In genomic region chr2:114797291-114797650, GRCm38 (mm10) we compare ENCODE assay signal across 15 mouse cellular contexts.
DNase-seq lines count a peak whose midpoint lies in the region; ATAC-seq lines count a peak whose summit lies in the region.
"Had no signal": no experiment of that assay in that cellular context is flagged by ENCODE, and none has a peak within 500 bp of the region (broad histone marks: within the 10 kb centered on the region; RNA-seq: fewer than 3 reads in every experiment).

No protein-coding gene starts in this region.

- H3K36me3 ChIP-seq in forebrain, embryonic 15.5 days: no peaks in the 10 kb centered on the region
- no peaks in the 10 kb centered on the region for H3K36me3 ChIP-seq in forebrain, embryonic 12.5 days (replicated peaks)
- no peaks in the 10 kb centered on the region for H3K36me3 ChIP-seq in hindbrain, embryonic 12.5 days
- H3K36me3 ChIP-seq: G1E; liver, embryonic 13.5 days had no signal

- WGBS in forebrain, embryonic 15.5 days: 22% methylated on average over 1 of the region's 1 CpGs
- WGBS in forebrain, embryonic 12.5 days: 27% methylated on average over 1 of the region's 1 CpGs
- 30% methylated on average over 1 of the region's 1 CpGs for WGBS in hindbrain, embryonic 12.5 days

- H3K4me3 ChIP-seq in forebrain, embryonic 15.5 days: no peak overlapping the region
- no peak overlapping the region for H3K4me3 ChIP-seq in forebrain, embryonic 12.5 days (replicated peaks)
- no peak overlapping the region for H3K4me3 ChIP-seq in hindbrain, embryonic 12.5 days
- H3K4me3 ChIP-seq: liver, embryonic 13.5 days had no signal

- H3K27me3 ChIP-seq in forebrain, embryonic 15.5 days: no peaks in the 10 kb centered on the region
- H3K27me3 ChIP-seq in forebrain, embryonic 12.5 days: no peaks in the 10 kb centered on the region
- H3K27me3 ChIP-seq in hindbrain, embryonic 12.5 days: no peaks in the 10 kb centered on the region
- H3K27me3 ChIP-seq: liver, embryonic 13.5 days had no signal

- no peaks in the 10 kb centered on the region for H3K9me3 ChIP-seq in forebrain, embryonic 15.5 days
- no peaks in the 10 kb centered on the region for H3K9me3 ChIP-seq in forebrain, embryonic 12.5 days
- no peaks in the 10 kb centered on the region for H3K9me3 ChIP-seq in hindbrain, embryonic 12.5 days (replicated peaks)
- H3K9me3 ChIP-seq: G1E; liver, embryonic 13.5 days had no signal

- H3K9ac ChIP-seq in forebrain, embryonic 15.5 days (replicated peaks): no peak overlapping the region
- no peak overlapping the region for H3K9ac ChIP-seq in forebrain, embryonic 12.5 days
- H3K9ac ChIP-seq in hindbrain, embryonic 12.5 days: no peak overlapping the region
- H3K9ac ChIP-seq: liver, embryonic 13.5 days had no signal

- H3K4me2 ChIP-seq in forebrain, embryonic 15.5 days (replicated peaks): no peak overlapping the region
- H3K4me2 ChIP-seq in forebrain, embryonic 12.5 days: no peak overlapping the region
- no peak overlapping the region for H3K4me2 ChIP-seq in hindbrain, embryonic 12.5 days (replicated peaks)
- H3K4me2 ChIP-seq: liver, embryonic 13.5 days had no signal

- peak overlapping the region; percentile 44 for H3K27ac ChIP-seq in forebrain, embryonic 15.5 days (replicated peaks)
- no peak overlapping the region for H3K27ac ChIP-seq in forebrain, embryonic 12.5 days
- H3K27ac ChIP-seq in hindbrain, embryonic 12.5 days: no peak overlapping the region
- H3K27ac ChIP-seq: liver, embryonic 13.5 days; macrophage had no signal

- 0 out of 2 replicates have a peak, but pooled peaks cover 13% of the 10 kb centered on the region for H3K4me1 ChIP-seq in forebrain, embryonic 15.5 days
- H3K4me1 ChIP-seq in forebrain, embryonic 12.5 days: no peaks in the 10 kb centered on the region
- H3K4me1 ChIP-seq in hindbrain, embryonic 12.5 days: 0 out of 2 replicates have a peak, but pooled peaks cover 3% of the 10 kb centered on the region
- H3K4me1 ChIP-seq: liver, embryonic 13.5 days had no signal

- peak; percentile 31 to 56 for DNase-seq in right cerebral cortex, adult 2 months (ENCODE audit: low spot score in 2 of 2)
- DNase-seq in right cerebral cortex, postnatal 14 days: no peak
- peak; percentile 10 to 22 for DNase-seq in layer of hippocampus, postnatal 10 days (ENCODE audit: low spot score in 2 of 2)
- peak; percentile 77 for DNase-seq in telencephalon, adult 2 months (ENCODE audit: low read depth, low spot score)
- DNase-seq in thymus, postnatal 10 days (ENCODE audit: low spot score in 2 of 2): no peak
- DNase-seq: B cell, adult 2 months; cerebellum, postnatal 36 days; kidney, adult 8-10 months; liver, embryonic 13.5 days had no signal

- peak; percentile 91 for ATAC-seq in forebrain, embryonic 15.5 days (replicated peaks)
- no peak for ATAC-seq in forebrain, embryonic 12.5 days (ENCODE audit: low FRiP score)
- ATAC-seq in hindbrain, embryonic 12.5 days (ENCODE audit: low FRiP score): no peak
- ATAC-seq: hindbrain, embryonic 16.5 days had no signal

Comparison
In these comparisons a context has a peak if more than half of its experiments do, and no peak if none do; other contexts are left out.
1. DNase-seq: peak in right cerebral cortex, adult 2 months (2 of 2), layer of hippocampus, postnatal 10 days (2 of 2) and telencephalon, adult 2 months (single experiment); none in right cerebral cortex, postnatal 14 days (single experiment) and thymus, postnatal 10 days (0 of 2).